Mouse (Mus musculus): ENCODE data around the gene Mcmbp.
"Not testable (repeated sequence)": the region's sequence is repeated elsewhere in the genome, so short reads cannot be mapped to it uniquely, and the experiment has no call there.

The Mcmbp gene

DNA sequence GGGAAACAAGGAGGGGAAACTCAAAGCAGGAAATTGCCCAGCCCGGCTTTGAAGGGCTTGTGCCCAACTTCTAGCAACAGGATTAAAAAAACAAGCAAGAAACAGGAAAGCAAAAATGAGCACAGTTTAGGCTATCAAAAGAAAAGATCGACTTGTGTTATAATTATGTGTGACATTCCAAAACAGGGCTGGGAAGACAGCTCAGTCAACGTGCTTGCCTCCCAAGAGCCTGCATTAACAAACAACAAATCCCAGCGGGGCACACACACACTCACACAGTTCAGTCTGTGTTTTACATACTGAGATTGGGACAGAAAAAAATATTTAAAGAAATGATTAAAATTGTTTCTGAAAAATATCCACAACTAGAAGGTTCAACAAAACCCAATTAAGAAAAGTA, 22.3 kb downstream of the Mcmbp start:
- no peak for DNase-seq (ENCODE audit: low spot score)

DNA sequence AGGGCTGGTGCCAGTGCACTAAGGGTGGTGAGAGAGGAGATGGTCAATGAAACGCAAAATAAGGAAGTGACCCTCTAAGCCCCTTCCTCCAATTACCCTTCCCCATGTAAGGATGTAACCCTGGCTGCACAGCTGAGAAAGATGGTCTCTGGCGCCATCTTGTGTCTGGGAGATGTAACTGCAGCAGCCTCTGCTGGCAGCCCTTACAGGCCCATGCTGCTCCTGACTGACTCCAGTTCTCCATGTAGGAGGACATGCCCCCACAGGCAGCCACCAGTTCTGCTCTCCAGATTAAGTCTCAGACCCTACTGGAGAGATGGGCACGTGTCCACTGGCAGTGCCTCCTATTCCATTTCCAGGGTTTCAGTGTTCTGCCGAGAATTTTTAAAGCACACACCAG, 34.6 kb downstream of the Mcmbp start:
- peak; percentile 57 for DNase-seq (ENCODE audit: low spot score)

DNA sequence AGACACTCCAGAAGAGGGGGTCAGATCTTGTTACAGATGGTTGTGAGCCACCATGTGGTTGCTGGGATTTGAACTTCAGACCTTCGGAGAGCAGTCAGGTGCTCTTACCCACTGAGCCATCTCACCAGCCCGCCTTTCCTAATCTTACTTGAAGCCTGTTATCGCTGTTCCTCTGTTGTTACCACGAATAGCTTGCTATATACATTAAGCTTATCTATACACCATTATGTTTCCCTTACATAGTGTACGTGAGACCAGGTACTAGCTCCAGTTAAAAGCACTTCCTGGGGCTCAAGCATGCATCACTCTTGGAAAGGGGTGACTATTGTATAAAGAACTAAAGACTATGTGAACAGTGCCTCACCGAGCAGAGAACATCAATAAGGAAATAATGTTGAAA, 40.3 kb downstream of the Mcmbp start:
- DNase-seq (ENCODE audit: low spot score), result not testable (repeated sequence)

DNA sequence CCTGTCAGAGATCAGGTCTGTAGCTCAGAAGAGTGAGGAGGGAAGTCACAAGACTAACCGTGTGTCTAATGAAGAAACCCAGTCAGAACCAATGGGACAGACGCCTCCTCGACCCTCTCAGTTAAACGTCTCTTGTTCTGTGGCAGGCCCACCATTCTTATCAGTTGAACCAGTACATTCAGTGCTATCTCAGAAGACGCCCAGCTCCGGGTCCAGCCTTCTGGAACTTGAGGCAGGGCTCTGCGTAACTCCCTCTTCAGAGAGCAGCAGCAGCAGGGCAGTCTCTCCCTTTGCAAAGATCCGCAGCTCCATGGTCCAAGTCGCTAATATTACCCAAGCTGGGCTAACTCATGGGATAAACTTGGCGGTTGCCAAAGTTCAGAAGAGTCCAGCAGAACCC, 45.4 kb downstream of the Mcmbp start:
- no peak for DNase-seq (ENCODE audit: low spot score)

DNA sequence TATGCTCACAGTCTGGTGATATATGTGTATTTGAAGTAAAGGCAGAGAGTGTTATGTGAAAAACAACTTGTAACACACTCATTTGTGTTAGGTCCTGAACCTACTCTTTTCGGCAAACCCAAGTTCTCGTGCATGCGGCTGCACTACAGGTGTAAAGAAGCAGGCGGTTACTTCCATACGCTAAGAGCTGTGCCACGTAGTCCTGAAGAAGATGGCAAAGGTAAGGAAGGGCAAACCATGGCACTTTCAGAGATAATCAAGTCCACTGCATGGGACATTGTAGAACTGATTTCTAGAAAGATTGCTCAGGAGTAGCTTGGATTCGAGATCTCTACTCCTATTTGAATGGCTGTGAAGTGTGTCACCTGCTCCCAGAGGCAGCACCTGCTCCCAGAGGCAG, 48.1 kb downstream of the Mcmbp start:
- no peak for DNase-seq (ENCODE audit: low spot score)

DNA sequence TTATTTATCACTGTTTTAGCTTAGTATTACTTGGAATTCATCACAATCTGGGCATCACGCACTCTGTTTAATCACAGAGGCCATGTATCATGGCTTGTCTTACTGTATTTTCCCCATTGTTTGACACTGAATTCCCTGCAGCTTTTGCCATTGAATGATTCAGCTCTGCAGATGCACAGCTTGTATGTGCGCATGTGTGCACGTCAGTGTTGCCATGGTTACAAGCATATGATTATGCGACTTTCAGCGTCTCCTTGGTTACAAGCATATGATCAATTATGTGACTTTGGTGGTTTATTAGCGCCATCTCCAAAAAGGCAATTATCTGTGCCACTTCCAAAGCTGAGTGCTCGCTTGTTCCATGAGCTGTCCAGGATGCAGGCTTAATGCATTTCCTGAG, 49.5 kb downstream of the Mcmbp start:
- no peak for DNase-seq (ENCODE audit: low spot score)

DNA sequence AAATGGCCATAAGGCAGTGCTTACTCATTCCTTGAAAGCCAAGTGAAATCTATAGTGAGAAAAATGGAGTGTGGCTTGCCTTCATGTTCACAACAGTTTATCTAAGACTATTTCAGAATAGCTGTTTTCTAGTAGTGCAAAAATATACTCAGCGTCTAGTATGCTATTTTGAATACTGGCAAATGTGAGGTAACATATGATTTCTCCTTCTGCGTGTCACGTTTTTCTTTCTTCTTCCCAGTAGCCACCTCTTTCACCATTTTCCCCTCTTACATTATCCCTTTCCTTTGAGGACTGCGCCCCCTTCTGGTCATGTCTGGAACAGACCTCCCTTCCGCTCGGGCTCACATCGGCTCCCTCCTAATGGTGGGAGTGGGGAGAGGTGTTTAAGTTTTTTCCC, 50.2 kb downstream of the Mcmbp start:
- peak; percentile 82 for DNase-seq (ENCODE audit: low spot score)

DNA sequence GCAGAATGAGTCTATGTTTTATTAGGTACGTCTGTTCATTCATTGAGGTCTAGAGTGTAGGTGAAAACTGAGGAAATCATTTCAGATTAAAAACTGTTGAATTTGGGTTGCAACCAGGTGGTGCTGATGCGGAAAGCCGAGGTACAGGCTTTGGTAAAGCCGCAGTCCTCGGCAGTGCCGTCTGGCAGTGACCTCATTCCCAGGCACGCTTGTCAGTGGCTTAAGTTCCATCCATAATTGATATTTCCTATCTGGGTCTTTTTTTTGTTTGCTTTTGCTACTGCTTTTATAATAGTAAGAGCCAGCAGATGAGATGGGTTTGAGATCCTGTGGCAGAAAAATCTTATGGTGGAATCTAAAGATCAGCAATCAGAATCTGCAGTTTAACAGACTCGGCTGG, 50.9 kb downstream of the Mcmbp start:
- no peak for DNase-seq (ENCODE audit: low spot score)

DNA sequence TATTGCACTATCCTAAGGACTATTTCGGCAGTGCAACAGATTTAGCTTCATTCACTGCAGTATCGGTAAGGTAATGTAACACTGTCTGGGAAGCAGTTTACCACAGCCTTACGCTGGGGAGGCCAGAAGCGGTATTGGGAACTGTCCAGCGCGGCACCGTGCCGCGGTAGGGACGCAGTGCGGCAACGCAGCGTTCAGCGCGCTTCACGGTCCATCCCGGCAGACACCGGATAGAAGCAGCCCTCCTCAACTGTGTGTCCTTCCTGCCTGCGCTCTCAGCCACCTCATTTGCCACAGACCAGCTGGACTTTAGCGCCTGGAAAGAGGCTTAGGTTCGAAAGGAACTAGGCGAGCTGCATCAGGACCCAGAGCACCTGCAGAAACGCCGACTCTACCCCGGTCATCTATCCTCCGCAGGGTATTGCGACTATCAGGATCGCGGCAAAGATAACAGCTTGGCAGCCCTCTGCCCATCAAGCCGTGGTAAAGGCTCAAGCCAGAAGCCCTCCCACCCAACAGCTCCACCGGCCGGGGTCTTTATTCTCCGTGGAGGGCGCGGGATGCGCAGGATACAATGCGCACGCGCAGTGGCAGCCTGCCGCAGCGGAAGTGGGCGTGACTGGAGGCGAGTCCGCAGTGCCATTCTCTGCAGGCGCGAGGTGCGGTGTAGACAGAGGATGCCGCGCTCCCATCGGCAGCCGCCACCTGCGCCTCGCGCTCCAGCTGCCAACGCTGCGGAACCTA, 52.3 kb downstream of the Mcmbp start:
- peak; percentile 68 for DNase-seq (ENCODE audit: low spot score)

DNA sequence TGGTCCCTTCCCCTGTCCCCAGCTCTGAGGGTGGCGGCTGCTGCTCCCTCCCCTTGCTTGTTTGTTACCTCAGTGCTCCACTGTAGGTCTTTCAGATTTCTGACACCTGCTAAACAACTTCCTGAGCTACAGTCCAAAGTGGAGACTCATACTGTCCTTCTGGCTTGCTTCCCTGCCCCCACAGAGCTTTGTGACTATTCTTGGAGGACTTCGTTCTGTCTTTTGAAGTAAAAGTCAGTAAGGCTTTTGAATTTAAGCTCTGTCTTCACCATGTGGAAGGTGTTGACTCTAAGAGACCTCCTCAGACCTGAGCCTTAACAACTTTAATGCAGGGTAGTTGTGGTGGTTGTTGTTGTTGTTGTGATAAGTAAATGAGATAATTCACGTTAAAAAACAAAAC, 61.7 kb downstream of the Mcmbp start:
- DNase-seq (ENCODE audit: low spot score), result no peak

DNA sequence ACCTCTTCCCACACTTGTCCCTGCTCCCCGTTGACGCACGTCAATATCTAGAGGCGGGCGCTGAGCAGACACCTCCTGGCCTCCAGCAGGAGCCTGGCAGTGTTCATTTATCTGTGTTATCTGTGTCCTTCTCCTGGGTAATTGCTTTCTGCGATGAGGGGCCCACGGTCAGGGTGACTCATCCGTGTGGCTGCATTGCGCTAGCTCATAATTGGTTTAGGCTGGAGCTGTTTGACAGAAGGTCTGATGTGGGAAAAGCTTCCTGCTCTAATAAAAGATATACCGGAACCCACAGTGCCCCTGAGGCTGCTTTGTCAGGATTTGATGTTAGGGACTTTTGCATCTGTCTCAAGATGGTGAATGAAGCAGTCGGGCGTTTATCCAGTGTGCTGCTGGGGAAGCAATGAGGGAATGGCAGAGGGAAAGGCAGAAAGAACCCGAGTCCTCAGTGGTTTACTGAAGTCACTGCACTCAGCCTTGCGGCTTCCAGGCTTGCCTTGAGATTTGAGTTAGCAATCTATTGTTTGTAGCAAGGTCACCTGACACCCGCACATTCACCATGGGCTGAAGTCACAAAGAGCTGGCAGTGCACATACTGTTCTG, 67.8 kb downstream of the Mcmbp start:
- DNase-seq (ENCODE audit: low spot score), result peak; percentile 30

DNA sequence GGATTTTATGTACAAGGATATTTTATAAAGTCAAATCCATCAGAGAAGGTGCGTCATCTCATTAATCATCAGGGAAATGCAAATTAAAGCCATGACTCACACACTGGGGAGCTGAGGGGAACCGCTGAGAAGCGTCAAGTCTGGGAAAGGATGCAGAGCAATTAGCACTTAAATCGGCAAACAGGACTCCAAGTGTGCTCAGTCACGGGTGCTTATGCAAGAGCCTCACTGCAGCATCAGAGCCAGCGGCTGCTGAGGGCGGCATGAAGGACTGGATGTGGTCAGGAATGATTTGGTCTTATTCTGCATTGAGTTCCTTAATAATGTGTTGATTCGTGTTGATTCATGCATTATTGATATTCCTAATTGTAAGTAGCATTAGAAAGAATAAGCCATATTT, 68.3 kb downstream of the Mcmbp start:
- no peak for DNase-seq (ENCODE audit: low spot score)

DNA sequence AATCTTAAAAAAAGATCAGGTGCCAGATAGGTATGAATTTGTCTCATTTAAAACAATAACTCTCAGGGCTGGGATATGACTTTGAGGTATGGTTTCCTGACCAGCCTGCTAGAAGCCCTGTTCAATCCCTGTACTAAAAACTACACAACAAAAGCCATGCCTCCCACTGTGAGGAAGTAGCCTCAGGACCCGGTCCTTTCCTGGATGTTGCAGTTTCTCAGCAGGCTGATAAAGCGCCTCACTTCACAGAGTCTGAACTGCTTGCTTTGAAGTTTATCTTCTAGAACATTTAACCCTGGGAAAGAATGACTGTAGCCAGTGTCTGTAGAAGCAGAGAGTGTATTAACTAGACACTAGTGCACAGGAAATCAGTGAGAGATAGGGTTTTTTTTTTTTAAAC, 71.5 kb downstream of the Mcmbp start:
- no peak for DNase-seq (ENCODE audit: low spot score)

DNA sequence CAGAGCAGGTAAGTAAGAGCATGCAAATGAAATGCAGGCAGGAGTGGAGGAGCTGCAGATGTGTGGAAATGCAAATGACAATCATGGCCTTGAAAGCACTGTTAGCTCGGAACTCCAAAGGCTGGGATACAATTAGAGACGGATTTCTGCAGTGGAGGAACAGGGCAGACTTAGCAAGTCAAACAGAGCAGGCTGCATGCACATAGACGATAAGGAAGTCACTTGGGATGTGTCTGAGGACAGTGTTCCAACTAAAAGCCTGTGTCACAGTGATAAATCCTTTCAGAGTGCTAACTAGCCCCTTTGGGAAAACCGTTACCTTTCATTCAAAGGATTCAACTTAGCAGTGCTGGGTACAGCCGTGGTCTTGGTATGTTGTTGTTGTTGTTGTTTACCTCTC, 72.5 kb downstream of the Mcmbp start:
- no peak for DNase-seq (ENCODE audit: low spot score)

DNA sequence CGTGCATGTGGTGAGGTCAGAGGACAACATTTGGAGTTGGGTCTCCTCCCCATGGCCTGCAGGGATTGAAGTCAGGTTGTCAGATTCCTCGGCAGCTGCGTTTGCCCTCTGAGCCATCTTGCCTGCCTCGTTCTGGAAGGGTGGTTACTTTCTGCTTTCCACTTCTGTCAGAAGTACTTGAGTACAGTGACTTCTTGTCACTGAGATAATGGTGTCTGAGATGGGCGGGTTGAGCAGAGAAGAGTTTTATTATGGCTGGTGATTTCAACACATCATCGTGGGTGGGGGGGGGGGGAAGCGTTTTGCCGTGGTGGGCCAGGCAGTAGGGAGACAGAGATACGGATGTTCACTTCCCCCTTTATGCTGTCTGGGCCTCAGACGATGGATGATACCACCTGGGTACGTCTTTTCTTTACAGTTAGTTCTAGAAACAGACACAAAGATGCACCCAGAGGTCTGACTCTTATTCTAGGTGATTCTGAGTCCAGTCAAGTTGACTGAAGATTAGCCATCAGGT, 75.4 kb downstream of the Mcmbp start:
- no peak for DNase-seq (ENCODE audit: low spot score)

DNA sequence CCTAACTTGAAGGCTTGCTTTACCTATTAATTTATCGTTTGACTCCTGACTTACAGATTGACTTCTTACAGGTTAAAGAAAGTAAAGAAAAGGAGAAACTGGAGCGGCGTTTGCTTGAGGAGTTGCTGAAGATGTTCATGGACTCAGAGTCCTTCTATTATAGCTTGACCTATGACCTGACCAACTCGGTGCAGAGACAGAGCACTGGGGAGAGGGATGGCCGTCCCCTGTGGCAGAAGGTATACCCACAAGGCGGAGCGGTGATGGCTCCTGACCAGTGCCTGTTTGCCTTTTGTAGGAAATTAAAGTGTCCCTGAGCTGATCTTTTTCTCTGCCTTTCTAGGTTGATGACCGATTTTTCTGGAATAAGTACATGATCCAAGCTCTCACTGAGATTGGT, 76.4 kb downstream of the Mcmbp start:
- DNase-seq (ENCODE audit: low spot score), result no peak

DNA sequence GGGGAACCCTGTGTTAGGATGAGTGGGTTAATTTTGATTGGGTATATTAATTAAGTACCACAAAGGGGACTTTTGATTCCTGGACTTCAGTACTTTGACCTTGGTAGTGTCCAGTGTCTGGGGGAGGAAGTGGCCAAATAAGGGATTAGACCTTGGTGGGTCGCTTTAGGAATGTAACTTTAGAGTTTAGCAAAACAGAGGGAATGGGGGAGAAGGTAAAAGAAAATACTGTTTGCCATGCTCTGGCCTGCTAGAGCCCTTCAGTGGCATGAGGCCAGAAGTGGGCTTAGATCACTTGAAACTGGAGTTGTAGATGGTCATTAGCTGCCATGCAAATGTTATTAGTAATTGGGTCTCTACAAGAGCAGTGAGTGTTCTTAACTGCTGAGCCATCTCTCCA, 83.3 kb downstream of the Mcmbp start:
- DNase-seq (ENCODE audit: low spot score), result no peak
